Mouse (Mus musculus) cortical plate, adult 2 months (tissue): ENCODE results near the gene Smc6. TPM values are rescaled to one million over a fixed set of nuclear protein-coding genes. Genes with fewer than 3 reads are reported as not detected.

Source experiments
- H3K27ac ChIP-seq: fragments of 200-500 bp; 2 replicates; pipeline ENCODE4 v1.5.1; 2012; ENCODE audit warnings: low read length, control low read depth, inconsistent platforms; ENCODE audit not compliant: insufficient read depth
- H3K4me1 ChIP-seq: fragments of 200-500 bp; 2 replicates; pipeline ENCODE4 v1.6.1; 2011; ENCODE audit warnings: low read length; ENCODE audit not compliant: control insufficient read depth, insufficient read depth
- H3K4me3 ChIP-seq: fragments of 200-500 bp; 2 replicates; pipeline ENCODE4 v1.5.1; 2011; ENCODE audit warnings: mild to moderate bottlenecking, low read length, control low read depth; ENCODE audit not compliant: insufficient read depth
- CTCF ChIP-seq: fragments of 200-500 bp; IDR thresholded peaks from 2 replicates; pipeline ENCODE4 v1.5.1; 2011; ENCODE audit warnings: mild to moderate bottlenecking, control low read depth, low read length; ENCODE audit not compliant: insufficient read depth; ENCODE audit errors: extremely low read depth
- POLR2A ChIP-seq: fragments of 200-500 bp; IDR thresholded peaks from 2 replicates; pipeline ENCODE4 v1.6.1; 2011; ENCODE audit warnings: mild to moderate bottlenecking, low read length, control low read depth; ENCODE audit not compliant: insufficient read depth; ENCODE audit errors: extremely low read depth
- polyA plus RNA-seq: library from polyadenylated mRNA; depleted of rRNA; stranded (reverse); fragments of >200 nt; gene quantifications from 2 replicates; pipeline ENCODE4 v1.2.3, GENCODE M21; 2012; rRNA removed

Smc6 gene
- polyA plus RNA-seq: 40.6 and 42.1 TPM in 2 replicates

- peak within 1 kb of the TSS; percentile 96 for H3K27ac ChIP-seq
- TF ChIP-seq CTCF (no peak), POLR2A (no peak)
- peak within 1 kb of the TSS; percentile 43 for H3K4me3 ChIP-seq
- H3K4me1 ChIP-seq: peaks cover 2% of the 10 kb centered on the region; the same call in 1 of the 2 replicates
Measured at GRCm38 (mm10) chr12:11265382-11266281, at the start of gene Smc6, which contains the start of gene Gen1. Smc6 (plus strand) TSS chr12:11265886. Gen1 (minus strand) TSS chr12:11265801.

- TF ChIP-seq POLR2A (no peak), CTCF (no peak)
- Histone ChIP-seq H3K4me1 (no peaks in the 10 kb centered on the region), H3K4me3 (no peak overlapping the region)
Measured at GRCm38 (mm10) chr12:11216454-11216853, 49.2 kb upstream of the Smc6 start.

GRCm38 (mm10) chr12:11217726-11218250, 47.9 kb upstream of the Smc6 start:
- TF ChIP-seq CTCF (no peak), POLR2A (no peak)
- H3K4me3 ChIP-seq: no peak overlapping the region
- H3K4me1 ChIP-seq: no peaks in the 10 kb centered on the region
- H3K27ac ChIP-seq: no peak overlapping the region

More at GRCm38 (mm10) chr12:11216454-11216853, 49.2 kb upstream of the Smc6 start:
- H3K27ac ChIP-seq: no peak overlapping the region

- H3K4me3 ChIP-seq: no peak overlapping the region
- no peak overlapping the region for H3K27ac ChIP-seq
- TF ChIP-seq CTCF (no peak), POLR2A (no peak)
- no peaks in the 10 kb centered on the region for H3K4me1 ChIP-seq
Measured at GRCm38 (mm10) chr12:11221524-11222330, 44.0 kb upstream of the Smc6 start.

- H3K4me3 ChIP-seq: no peak overlapping the region
- H3K4me1 ChIP-seq: no peaks in the 10 kb centered on the region
- no peak overlapping the region for H3K27ac ChIP-seq
- TF ChIP-seq CTCF (no peak), POLR2A (no peak)
Measured at GRCm38 (mm10) chr12:11222566-11222965, 43.1 kb upstream of the Smc6 start.

- TF ChIP-seq CTCF (no peak), POLR2A (no peak)
- H3K27ac ChIP-seq: no peak overlapping the region
- no peak overlapping the region for H3K4me3 ChIP-seq
- H3K4me1 ChIP-seq: no peaks in the 10 kb centered on the region
Measured at GRCm38 (mm10) chr12:11223090-11223489, 42.6 kb upstream of the Smc6 start.

GRCm38 (mm10) chr12:11224722-11225121, 41.0 kb upstream of the Smc6 start:
- Histone ChIP-seq H3K4me1 (no peaks in the 10 kb centered on the region), H3K27ac (no peak overlapping the region), H3K4me3 (no peak overlapping the region)
- no peak for TF ChIP-seq CTCF
- no peak for TF ChIP-seq POLR2A

- no peaks in the 10 kb centered on the region for H3K4me1 ChIP-seq
Measured at GRCm38 (mm10) chr12:11226123-11226522, 39.6 kb upstream of the Smc6 start.

More at GRCm38 (mm10) chr12:11226123-11226522, 39.6 kb upstream of the Smc6 start:
- no peak overlapping the region for H3K4me3 ChIP-seq
- no peak for TF ChIP-seq POLR2A
- no peak for TF ChIP-seq CTCF
- H3K27ac ChIP-seq: no peak overlapping the region
